Mouse (Mus musculus) lung, postnatal 25 days (tissue): ENCODE measurements around the gene Lenep.
A peak's percentile ranks its signal among the peaks of the same experiment; 100 is the strongest.

Source experiments
- DNase-seq: peaks from one replicate; pipeline ENCODE4 v3.0.0; 2022; ENCODE audit warnings: low spot score

Lenep gene

DNA sequence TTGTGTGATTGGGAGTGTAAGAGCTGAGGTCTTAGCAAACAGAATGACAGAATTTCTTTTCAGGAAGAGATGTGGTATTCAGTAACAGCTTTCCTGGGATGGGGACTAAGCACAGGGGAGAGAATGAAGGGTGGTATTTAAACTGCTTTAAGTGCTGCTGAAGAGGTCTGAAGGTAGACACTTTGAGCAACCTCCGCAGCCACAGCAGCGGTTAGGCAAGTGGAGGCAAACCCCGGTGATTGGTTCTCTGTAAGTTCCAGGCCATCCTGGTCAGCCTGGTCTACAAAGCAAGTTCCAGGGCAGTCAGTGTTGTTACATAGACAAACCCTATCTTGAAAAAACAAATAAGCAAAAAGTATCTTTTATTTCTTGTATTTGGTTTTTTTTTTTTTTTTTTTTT lies 17.4 kb upstream of the Lenep start:
- no peak for DNase-seq

DNA sequence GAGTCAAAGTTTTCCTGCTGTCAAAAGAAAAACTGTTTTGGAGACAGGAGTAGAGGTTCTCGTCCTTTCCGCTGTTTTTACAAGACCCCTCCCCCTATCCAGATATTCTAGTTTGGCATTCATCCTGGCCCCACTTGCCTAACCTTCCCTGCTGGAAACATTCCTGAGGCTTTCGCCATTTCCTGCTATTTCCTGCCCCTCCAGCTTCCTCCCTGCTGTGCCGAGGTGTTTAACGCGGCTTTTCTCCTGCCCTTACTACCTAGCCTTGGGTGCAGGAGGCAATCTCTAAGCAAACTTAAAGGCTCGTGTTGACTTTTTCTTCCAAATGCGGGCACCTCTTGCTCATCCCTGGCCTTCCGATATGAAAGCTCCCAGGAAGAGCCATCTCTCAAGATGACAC lies 17.0 kb upstream of the Lenep start:
- peak; percentile 82 for DNase-seq

DNA sequence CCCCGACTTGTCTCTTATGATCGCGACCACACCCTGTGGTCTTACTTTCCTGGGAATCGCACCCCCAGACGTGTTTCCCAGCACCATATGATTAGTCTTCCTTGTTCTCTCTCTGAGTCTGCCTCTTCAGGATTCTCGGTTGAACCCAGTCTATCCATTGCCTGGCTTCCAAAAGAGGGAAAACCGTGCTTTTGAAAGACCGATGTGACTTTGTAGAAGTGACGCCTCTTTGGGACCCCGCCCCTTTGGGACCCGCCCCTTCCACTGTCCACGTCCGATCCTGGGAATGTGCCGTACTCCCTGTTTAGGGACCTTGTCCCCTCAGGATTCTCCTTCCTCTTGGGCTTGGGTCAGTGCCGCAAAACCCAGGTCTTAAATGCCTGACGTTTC lies 16.3 kb upstream of the Lenep start:
- DNase-seq: peak; percentile 85

DNA sequence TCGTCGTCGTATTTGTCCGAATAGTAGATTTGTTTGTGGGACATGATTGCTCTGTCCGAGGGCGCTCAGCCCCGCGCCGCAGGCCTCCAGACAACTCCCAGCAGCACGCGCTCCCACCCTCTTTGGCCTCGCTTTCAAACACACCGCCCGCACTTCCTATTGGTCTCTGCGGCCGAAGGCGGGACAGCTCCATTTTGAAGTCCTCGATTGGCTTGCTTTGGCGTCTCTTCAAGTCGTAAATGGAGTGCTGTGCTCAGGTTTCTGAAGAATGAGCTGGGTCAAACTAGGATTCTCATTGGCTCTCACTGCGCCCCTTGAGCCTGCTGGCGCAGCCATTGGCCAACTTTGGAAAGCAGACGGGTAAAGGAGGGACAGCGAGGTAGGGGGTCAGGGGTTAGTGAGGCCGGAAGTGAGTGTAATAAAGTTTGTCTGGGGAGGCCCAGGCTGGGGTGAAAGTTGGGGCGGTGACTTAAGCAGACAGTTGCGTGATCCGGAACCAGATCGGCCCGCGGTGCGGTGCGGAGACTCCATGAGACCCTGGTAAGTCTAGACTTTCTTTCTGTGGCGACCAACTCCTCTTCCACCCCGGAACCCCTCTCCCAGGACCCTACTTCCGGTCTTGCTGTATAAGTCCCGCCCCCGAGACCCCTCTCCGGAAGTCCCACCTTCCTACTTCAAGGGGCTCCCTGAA lies 15.7 kb upstream of the Lenep start, which contains the start of the genes Cks1b and Shc1:
Gene Cks1b, minus strand, starts transcription at position 214 of the 691 bp plus-strand sequence.
Gene Shc1, plus strand, starts transcription at position 274 of the 691 bp plus-strand sequence.
- DNase-seq: peak; percentile 99

DNA sequence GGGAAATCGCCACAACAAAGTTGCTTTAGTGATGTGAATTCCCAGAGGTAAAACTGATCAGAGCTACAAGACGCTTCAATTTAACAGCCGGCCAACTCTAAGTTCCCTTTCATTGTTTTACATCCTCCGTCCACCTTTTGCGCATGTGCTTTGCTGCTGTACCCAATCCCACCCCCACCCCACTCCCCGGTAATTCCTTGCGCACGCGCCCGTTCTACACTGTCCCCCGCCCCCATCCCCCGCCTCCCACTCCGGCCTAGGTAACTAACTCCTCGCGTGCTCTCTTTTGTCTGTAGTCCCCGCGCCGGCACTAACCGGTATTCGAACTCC lies 15.2 kb upstream of the Lenep start:
- no peak for DNase-seq

DNA sequence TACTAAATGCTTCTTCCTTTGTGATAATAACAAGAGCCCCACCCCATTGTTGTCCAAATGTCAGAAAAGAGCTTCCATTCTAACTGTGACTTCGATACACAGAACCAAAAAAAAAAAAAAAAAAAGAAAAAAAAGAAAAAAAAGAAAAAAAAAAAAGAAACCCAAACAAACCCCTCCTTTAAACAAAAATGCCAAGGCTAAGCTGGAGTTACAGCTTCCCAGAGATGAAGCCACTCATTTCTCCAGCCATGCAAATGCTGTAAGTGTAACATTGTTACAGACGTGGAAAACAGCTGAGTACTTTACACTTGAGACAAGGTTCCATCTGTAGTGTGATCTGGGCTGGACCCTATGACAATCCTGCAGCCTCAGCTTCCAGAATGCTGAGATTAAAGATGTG lies 14.5 kb upstream of the Lenep start:
- no peak for DNase-seq

DNA sequence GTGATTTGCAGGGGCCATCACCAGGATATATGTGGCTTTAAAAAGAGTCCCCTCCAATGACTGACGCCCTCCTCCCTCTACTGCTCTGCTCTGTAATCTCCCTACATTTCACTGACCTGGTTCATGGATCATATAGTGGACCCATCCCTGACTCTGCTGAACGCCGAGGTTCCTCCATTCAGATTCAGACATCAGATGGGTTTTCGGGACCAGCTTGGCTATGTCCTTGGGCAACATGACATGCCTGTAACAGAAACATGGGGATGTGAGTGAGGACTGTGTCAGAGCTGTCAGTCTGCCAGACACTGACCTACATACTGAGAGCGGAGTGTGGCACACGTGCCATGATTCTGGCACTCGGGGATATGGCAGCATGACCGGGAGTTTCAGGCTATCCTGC lies 13.6 kb upstream of the Lenep start:
- DNase-seq: no peak

DNA sequence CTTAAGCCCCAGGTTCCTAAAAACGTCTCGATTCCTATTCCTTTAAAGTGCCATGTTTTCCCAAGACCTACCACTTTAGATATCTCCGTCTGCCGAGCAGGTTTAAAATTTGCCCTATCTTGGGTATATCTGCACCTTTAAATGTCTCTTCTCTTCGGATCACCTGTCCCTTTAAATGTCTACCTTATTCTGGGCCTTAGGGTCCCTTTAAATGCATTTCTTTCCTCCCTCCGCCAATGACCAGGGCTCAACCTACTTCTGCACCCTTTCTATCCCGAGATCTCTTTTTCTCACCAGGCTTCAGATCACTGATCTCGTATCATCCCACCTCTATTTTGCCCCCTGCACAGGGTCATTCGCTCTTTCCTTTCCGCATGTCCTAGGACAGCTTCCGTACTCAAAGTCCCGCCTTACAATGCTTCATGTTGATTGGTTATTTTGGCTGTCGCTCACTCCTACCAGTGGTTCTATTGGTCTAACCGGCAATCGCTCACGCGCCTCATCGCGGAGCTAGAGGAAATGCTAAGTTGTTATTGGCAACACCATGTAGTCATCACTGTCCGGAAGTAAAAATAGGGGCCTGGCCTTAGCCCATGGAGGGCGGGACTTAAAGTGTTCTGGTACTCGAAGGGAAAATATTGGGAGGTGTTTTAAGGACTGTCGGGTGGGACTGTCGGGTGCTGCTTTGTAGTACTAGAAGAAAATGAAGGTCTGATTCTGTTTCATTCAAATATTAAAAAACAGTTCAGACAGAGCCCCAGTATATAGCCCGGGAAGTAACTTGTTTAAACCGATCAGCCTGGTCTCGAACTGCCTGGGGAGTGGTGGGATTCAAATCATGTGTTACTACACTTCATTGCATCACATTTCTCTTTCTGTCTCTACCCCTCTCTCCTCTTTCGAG lies 9.1 kb upstream of the Lenep start, which contains the start of gene Flad1:
Gene Flad1, minus strand, starts transcription at position 381 of the 904 bp plus-strand sequence.
- peak; percentile 99 for DNase-seq

DNA sequence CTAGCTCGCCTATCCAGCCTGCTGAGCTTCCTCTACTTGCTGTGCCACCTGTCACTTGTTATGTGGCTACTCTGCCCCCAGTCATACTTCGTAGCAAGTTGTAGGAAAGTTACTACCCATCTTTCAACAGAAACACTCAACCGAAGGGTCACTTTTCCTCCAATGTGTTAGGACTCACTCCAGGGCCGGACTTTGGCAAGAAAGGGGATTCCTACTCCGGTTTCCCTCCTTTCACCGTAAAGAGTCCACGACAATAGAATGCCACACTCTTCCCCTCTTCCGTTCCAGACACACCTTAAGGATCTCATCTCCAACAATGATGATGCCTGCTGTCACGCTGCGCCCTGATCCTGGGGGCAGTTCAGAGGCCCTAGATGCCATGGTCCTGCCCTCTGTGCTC lies 8.3 kb upstream of the Lenep start:
- no peak for DNase-seq

DNA sequence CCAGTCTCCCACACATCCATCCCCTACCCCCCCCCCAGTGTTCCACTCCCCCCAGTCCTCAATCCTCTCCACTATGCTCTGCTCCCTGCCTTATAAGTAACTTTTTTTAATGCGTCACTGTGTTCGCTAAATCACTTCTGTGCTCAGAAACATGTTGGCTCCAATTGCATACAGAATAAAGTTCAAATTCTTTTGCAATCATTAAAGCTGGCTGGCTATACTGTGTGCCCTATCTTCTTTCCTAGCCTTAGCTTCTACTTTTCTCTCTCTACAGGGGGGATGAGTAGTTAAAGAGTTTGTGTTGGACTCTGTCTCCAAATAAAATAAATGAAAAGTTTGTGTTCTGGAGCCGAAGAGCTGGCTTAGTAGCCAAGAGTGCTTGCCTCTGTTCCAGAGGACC lies 7.1 kb upstream of the Lenep start:
- DNase-seq: no peak

DNA sequence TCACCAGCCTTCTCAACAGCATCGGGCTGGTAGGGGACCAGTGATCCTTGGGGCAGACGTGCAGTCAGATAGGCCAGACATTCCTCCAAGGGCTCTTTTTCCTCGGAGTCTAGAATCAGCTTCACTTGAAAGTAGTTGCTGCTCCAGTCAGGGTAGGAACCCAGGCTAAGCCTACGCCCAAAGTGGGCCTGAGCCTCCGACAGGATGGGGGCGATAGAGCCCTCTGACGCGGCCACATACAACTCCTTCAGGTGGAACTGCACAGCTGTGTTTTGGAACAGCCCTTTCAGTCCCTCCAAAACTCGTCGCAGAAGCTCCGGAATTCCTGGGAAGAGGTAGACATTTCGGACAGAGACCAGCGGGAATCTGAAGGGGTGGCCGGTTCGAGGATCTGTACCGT lies 5.9 kb upstream of the Lenep start:
- DNase-seq: no peak

DNA sequence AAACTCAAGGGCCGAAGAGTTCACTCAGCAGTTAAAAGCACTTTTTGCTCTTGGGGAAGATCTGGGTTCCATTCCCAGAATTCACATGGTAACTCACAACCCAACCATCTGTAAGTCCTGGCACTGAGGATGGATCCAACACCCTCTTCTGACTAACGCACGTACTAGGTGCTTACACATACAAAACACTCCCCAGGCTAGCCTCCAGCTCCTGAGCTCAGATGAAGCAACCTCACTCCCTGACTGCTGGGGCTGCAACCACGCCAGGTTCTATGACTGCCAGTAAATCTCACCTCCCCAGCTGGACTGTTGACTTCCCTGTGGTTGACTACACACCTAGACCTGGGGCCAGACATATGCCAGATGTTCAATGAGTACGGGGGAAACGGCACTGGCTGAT lies 4.3 kb upstream of the Lenep start:
- DNase-seq: no peak

DNA sequence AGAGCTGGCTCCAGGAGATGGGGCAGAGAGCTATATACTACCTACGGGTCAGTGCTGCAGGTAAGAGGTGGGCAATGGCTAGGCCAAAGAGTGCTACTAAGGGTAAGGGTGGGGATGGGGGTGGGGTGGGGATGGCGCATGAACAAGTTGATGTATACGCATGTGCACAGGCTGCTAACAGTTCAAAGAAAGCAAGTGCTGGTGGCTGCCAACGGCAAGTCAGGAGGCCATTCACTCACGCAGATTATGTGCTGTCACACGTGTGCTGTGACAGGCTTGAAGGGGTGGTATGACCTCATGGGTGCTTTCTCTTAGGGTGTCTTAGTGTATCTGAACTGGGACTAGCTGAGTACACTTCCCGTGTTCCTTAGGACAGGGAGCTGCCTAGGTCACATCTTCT lies 1.3 kb downstream of the Lenep start:
- DNase-seq: no peak

DNA sequence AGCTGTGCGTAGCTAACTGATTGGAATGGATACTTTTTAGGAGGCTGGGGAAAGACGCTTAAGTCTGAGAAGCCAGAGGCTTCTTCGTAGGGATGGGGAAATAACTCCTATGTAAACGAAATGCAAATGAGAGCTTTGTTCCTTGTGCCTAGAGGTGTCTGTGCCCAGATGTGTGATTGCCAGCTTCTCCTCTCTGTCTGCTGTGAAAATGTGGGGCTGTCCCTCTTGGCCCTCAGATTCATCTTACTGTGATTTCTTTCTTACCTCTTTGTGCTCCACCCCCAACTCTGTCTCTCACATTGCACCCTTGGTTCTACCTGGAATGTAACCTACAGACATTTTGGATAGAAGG lies 6.0 kb downstream of the Lenep start:
- DNase-seq: no peak

DNA sequence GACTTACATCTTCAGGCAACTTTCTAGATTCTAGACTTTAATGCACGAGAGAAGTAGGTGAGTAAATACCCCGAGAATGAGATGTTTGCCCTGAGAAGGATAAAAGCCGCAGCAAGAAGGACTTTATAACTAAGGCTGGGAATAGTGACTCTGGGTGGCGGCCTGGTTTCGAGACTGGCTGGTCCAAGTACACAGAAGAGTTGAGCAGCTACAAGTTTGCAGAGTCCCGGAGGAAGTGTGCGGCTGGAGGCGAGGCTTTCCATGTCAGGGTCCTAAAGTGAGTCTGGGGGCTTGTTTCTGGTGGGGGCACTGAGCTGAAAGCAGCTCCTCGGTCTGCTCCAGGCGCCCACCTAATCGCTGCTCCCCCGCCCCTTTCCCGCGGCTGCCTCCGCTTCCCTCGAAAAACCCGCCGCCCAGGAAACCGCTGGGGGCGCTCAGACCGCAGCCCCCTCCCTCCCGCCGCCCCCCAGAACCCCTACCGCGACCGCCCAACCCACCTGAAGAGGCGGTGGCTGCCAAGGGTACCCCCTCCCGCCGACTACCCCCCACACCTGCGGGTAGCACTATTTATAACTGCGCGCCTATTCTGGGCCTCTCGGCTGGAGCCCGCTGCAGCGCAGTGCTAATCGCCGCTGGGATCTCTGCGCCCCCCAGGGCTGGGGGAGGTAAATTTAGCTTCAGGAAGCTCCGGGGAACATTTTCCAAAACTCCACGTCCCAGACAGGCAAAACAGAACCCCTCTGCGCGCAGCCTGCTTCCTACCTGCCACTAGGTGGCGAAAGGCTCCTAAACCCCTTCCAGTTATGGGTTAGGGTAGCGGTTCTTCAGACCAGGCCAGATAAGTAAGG lies 6.6 kb downstream of the Lenep start:
- peak; percentile 81 for DNase-seq

DNA sequence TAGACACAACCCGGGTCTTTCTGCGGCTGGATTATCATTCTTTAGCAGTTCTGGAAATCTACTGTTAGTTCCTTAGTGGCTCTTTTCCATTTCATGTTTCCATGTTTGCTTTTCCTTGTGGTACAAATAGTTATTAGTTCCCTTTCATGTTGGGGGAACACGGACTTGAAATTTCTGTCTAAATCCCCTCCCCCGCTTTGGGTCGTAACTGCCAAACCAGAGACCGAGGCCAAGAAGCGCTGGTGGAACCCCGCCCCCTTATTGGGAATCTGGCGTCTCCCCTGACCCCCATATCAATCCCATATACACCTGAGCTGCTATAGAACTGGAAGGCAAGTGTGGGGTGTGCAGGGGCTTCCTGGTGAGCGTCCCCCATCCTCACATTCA lies 7.2 kb downstream of the Lenep start:
- no peak for DNase-seq

DNA sequence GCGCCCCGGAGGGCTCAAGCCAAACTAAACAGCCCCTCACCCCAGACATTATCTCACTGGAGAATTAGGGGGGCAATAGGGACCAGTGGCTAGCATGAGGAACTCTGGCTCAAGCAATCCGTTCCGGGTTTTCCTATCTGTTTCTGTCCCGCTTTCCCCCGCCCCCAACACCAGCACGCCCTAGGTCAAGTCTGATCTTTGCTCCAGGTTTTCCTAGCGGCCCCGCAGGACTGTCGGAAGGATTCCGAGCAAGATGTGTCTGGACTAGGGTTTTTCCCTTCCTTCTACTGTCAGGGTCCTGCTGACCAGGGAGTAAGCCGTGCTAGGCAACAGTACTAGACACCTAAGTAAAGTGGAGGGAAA lies 7.7 kb downstream of the Lenep start:
- DNase-seq: peak; percentile 90

DNA sequence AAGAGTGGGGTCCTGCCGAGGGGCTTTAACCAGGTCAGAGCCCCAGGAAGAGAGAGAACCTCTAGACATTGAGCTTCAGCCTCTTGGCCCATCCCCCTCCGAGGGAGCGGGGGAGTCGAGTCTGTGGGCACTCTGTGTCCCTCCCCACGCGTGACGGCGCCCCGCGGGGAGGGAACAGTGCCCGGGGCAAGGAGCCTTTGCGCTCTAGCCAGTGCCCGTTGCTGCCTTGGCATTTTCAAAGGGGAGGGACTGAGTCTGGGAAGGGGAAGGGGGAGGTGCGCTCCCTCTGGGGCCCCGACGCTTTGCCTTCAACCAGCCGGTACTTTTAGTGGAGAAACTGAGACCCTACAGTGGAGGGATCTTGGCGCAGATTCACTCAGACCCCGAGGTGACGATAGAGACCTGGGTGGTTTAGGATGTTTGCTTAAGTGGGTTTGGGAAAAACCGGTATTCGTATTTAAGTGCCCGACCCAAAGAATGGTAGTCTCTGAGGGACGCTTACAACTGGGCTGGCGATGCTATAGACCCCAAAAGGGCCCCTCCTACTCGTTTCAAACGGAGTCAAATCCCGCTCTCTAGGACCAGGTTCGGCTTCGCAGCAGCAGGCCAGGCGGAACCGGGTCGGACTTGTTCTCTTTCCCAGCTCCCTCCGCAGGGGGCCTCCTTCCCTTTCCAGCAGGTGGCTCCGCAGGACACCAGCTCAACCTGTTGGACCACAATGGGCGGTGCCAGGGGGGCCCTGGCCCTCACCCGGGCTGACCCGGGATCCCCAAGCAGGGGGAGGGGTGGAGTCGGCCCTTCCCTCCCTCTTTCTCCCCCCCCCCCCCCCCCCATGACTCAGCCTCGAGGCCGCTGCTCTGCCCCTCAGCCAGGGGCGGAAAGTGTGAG lies 8.3 kb downstream of the Lenep start, which contains the start of gene Zbtb7b:
Gene Zbtb7b, minus strand, starts transcription at position 771 of the 888 bp plus-strand sequence.
- peak; percentile 88 for DNase-seq

DNA sequence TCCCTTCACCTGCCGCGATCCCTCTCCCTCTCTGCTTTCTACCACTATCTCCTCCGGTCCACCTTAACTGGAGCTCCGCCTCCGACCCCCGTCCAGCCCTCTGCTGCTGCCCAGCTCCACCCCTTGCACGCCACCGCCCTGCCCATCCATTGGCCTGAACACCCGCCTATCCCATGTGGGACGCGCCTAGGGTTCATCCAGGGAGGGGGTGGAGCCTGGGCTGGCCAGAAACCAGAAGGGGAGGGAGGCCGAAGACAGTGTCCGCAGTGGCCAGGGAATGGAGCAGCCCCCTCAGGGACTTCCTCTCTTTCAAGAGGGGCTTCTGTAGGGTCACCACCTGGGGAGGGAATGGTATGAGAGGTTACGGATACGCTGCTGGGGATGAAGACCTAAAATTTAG lies 9.0 kb downstream of the Lenep start:
- peak; percentile 99 for DNase-seq

DNA sequence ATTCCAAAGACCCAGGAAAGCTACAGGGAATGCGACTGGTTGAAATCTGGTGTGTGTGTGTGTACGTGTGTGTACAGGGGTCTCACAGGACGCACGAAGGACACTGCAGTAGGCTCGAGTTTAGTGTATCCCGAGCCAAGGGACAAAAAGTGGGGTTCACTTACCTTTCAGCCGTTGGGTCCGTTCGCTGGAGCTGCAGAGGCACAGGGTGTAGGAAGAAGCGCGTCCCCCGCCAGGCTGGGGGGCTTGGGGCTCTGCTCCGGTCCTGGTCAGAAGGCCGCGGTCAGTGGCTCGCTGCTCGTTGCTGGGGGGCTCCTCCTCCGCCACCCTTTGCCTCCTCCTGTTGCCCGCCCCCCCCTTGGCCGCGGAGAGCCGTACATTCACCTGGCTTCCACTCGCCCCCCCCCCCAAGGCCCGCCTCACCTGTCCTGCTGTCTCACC lies 9.7 kb downstream of the Lenep start:
- DNase-seq: no peak
